Mouse (Mus musculus) MEL (cell line): Measurements from ENCODE around the gene Aplp1. TPM values are rescaled to one million over a fixed set of nuclear protein-coding genes. Genes with fewer than 3 reads are reported as not detected.

Source experiments
- DNase-seq: peaks from one replicate; pipeline ENCODE4 v3.0.0; 2011; ENCODE audit warnings: low read depth, low spot score
- H3K27ac ChIP-seq: 2 replicates; pipeline ENCODE4 v1.5.1; 2012; ENCODE audit warnings: low read depth, mild to moderate bottlenecking, control low read depth, low read length, moderate library complexity; ENCODE audit not compliant: control insufficient read depth
- H3K27me3 ChIP-seq, 2 experiments: fragments of 150-350 bp in 1 of 2; sonication (generic) in 1 of 2; 2 replicates each; pipeline ENCODE4 v1.6.1; 2012; ENCODE audit warnings: low read length in 2 of 2, mild to moderate bottlenecking in 2 of 2, improper control_type of control experiment in 1 of 2, moderate library complexity in 1 of 2; ENCODE audit not compliant: insufficient read depth in 2 of 2, control insufficient read depth in 1 of 2
- H3K36me3 ChIP-seq, 2 experiments: 2 replicates each; pipeline ENCODE4 v1.6.1; 2012 to 2014; ENCODE audit warnings: low read length in 2 of 2, improper control_type of control experiment in 1 of 2, inconsistent platforms in 1 of 2, mild to moderate bottlenecking in 1 of 2; ENCODE audit not compliant: insufficient read depth in 2 of 2, control insufficient read depth in 1 of 2
- H3K4me1 ChIP-seq, 2 experiments: fragments of 150-350 bp in 1 of 2; sonication (generic) in 1 of 2; 2 replicates each; pipeline ENCODE4 v1.6.1; 2012; ENCODE audit warnings: low read length in 2 of 2, improper control_type of control experiment in 1 of 2, mild to moderate bottlenecking in 1 of 2; ENCODE audit not compliant: insufficient read depth in 2 of 2, control insufficient read depth in 1 of 2
- H3K4me3 ChIP-seq, 2 experiments: fragments of 150-350 bp in 1 of 2; sonication (generic) in 1 of 2; 2 replicates each; pipeline ENCODE4 v1.5.1; 2012; ENCODE audit warnings: low read depth in 2 of 2, low read length in 2 of 2, mild to moderate bottlenecking in 2 of 2, moderate library complexity in 2 of 2, control low read depth in 1 of 2, improper control_type of control experiment in 1 of 2; ENCODE audit not compliant: control insufficient read depth in 1 of 2, insufficient read depth in 1 of 2
- H3K79me2 ChIP-seq: 2 replicates; pipeline ENCODE4 v1.6.1; 2012; ENCODE audit warnings: mild to moderate bottlenecking, low read length, moderate library complexity; ENCODE audit not compliant: control insufficient read depth, poor library complexity, insufficient read depth
- H3K9ac ChIP-seq: 2 replicates; pipeline ENCODE4 v1.6.1; 2012; ENCODE audit warnings: low read depth, mild to moderate bottlenecking, control low read depth, low read length, moderate library complexity; ENCODE audit not compliant: control insufficient read depth, poor library complexity, severe bottlenecking
- H3K9me3 ChIP-seq: fragments of 150-350 bp; sonication (generic); replicated peaks from 2 replicates; pipeline ENCODE4 v1.6.1; 2012; ENCODE audit warnings: mild to moderate bottlenecking, low read length, improper control_type of control experiment, moderate library complexity; ENCODE audit not compliant: insufficient read depth
- BHLHE40 ChIP-seq: IDR thresholded peaks from 2 replicates; pipeline ENCODE4 v1.6.1; 2012; ENCODE audit warnings: low read depth, mild to moderate bottlenecking, inconsistent platforms, low read length, improper control_type of control experiment, borderline replicate concordance
- CHD1 ChIP-seq: IDR thresholded peaks from 2 replicates; pipeline ENCODE4 v1.6.1; 2012; ENCODE audit warnings: low read depth, mild to moderate bottlenecking, inconsistent platforms, low read length, improper control_type of control experiment
- CHD2 ChIP-seq: IDR thresholded peaks from 2 replicates; pipeline ENCODE4 v1.6.1; 2011; ENCODE audit warnings: low read length, improper control_type of control experiment
- CTCF ChIP-seq, 3 experiments: IDR thresholded peaks in 2 of 3; conservative IDR thresholded peaks in 1 of 3; 2 replicates each; pipeline ENCODE4 v1.5.1; 2011 to 2012; ENCODE audit warnings: low read length in 3 of 3, low read depth in 2 of 3, mild to moderate bottlenecking in 2 of 3, improper control_type of control experiment in 1 of 3, inconsistent platforms in 1 of 3, mixed read lengths in 1 of 3, moderate library complexity in 1 of 3; ENCODE audit not compliant: control insufficient read depth in 1 of 3, insufficient read depth in 1 of 3, poor library complexity in 1 of 3, severe bottlenecking in 1 of 3
- ELF1 ChIP-seq: IDR thresholded peaks from 2 replicates; pipeline ENCODE4 v1.6.1; 2014; ENCODE audit warnings: low read depth, mild to moderate bottlenecking, inconsistent platforms, low read length, improper control_type of control experiment, moderate library complexity
- JUND ChIP-seq: IDR thresholded peaks from 2 replicates; pipeline ENCODE4 v1.6.1; 2011; ENCODE audit warnings: low read depth, mild to moderate bottlenecking, improper control_type of control experiment, low read length
- MEF2A ChIP-seq: IDR thresholded peaks from 2 replicates; pipeline ENCODE4 v1.6.1; 2014; ENCODE audit warnings: low read depth, mild to moderate bottlenecking, inconsistent platforms, low read length, improper control_type of control experiment; ENCODE audit not compliant: poor library complexity, insufficient replicate concordance, severe bottlenecking; ENCODE audit errors: extremely low read depth
- MXI1 ChIP-seq: IDR thresholded peaks from 2 replicates; pipeline ENCODE4 v1.6.1; 2011; ENCODE audit warnings: mild to moderate bottlenecking, low read depth, low read length, improper control_type of control experiment
- MYC ChIP-seq: IDR thresholded peaks from 2 replicates; pipeline ENCODE4 v1.6.1; 2011; ENCODE audit warnings: low read depth, mild to moderate bottlenecking, low read length, improper control_type of control experiment, moderate library complexity
- NELFE ChIP-seq: IDR thresholded peaks from 2 replicates; pipeline ENCODE4 v1.6.1; 2011; ENCODE audit warnings: low read depth, low read length, improper control_type of control experiment
- POLR2A ChIP-seq, 2 experiments: IDR thresholded peaks; 2 replicates each; pipeline ENCODE4 v1.6.1; 2011 to 2012; ENCODE audit warnings: low read length in 2 of 2, mild to moderate bottlenecking in 2 of 2, control low read depth in 1 of 2, improper control_type of control experiment in 1 of 2, low read depth in 1 of 2, moderate library complexity in 1 of 2; ENCODE audit not compliant: control insufficient read depth in 1 of 2, insufficient read depth in 1 of 2, poor library complexity in 1 of 2
- RAD21 ChIP-seq: IDR thresholded peaks from 2 replicates; pipeline ENCODE4 v1.6.1; 2011; ENCODE audit warnings: mild to moderate bottlenecking, low read depth, low read length, improper control_type of control experiment
- SIN3A ChIP-seq: IDR thresholded peaks from 2 replicates; pipeline ENCODE4 v1.6.1; 2012; ENCODE audit warnings: low read length, improper control_type of control experiment, inconsistent platforms
- SMC3 ChIP-seq: IDR thresholded peaks from 2 replicates; pipeline ENCODE4 v1.6.1; 2011; ENCODE audit warnings: low read depth, low read length, improper control_type of control experiment
- TBP ChIP-seq: IDR thresholded peaks from 2 replicates; pipeline ENCODE4 v1.8.0; 2011; ENCODE audit warnings: low read depth, low read length, improper control_type of control experiment
- UBTF ChIP-seq: IDR thresholded peaks from 2 replicates; pipeline ENCODE4 v1.6.1; 2012; ENCODE audit warnings: low read depth, mild to moderate bottlenecking, inconsistent platforms, low read length, improper control_type of control experiment, moderate library complexity, borderline replicate concordance; ENCODE audit not compliant: insufficient read depth
- USF1 ChIP-seq: IDR thresholded peaks from 2 replicates; pipeline ENCODE4 v1.6.1; 2014; ENCODE audit warnings: low read depth, mild to moderate bottlenecking, inconsistent platforms, low read length, improper control_type of control experiment, moderate library complexity
- ZC3H11A ChIP-seq: IDR thresholded peaks from 2 replicates; pipeline ENCODE4 v1.6.1; 2012; ENCODE audit warnings: low read depth, mild to moderate bottlenecking, inconsistent platforms, low read length, improper control_type of control experiment
- ZNF384 ChIP-seq: IDR thresholded peaks from 2 replicates; pipeline ENCODE4 v1.6.1; 2012; ENCODE audit warnings: low read depth, mild to moderate bottlenecking, inconsistent platforms, low read length, improper control_type of control experiment
- polyA plus RNA-seq, 2 experiments: library from polyadenylated mRNA; stranded (reverse) in 1 of 2; unstranded in 1 of 2; fragments of >175 nt in 1 of 2; fragments of >200 nt in 1 of 2; gene quantifications; 2 replicates each; pipeline versions ENCODE4 v1.2.1 to v1.2.4; 2012; ENCODE audit warnings: low replicate concordance in 2 of 2, low read depth in 1 of 2; ENCODE audit not compliant: insufficient read length in 2 of 2, insufficient read depth in 1 of 2, missing spikeins in 1 of 2
- total RNA-seq: library from RNA; depleted of rRNA; stranded (reverse); fragments of 300-350 nt; gene quantifications from 2 replicates; pipeline ENCODE4 v1.2.3, GENCODE M21; 2012

The Aplp1 gene
- total and polyA plus RNA-seq, 3 experiments, result 1.9 to 7.1 TPM; not detected in 1

DNA sequence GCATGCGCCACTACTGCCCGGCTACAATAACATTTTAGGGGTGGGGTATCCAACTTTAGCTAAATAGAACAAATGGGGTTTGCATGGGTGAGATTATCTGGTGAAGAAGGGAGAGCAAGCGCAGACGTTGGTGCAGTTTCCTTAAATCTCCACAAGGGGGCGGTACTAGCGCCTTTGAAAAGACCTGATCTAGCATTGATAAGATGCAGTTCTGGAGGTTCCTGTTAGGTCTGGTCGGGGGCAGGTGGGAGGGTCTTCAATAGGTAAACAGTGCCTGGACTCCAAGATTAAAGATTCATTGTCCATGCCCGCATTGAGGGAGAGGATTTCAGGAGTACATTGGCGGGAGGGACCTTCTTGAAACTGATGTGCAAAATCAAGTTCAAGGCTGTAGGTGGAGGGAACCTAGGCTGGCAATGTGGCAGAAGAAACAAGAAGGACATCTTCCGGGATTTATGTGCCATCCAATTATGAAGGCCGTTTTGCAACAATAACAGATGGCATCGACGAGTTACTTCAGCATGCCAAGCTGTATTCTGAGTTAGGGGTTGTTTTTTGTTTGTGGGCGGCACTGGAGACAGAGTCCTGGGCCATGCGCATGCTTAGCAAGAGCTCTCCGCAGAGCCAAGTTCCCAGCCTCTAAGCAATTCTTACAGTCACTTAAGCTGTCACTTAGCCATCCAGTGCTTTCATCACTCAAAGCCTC lies 45.1 kb upstream of the Aplp1 start:
- H3K9ac ChIP-seq, result no peak overlapping the region
- no peaks in the 10 kb centered on the region for H3K27me3 ChIP-seq
- TF ChIP-seq CHD1, result no peak
- no peak for TF ChIP-seq ZNF384
- TF ChIP-seq CHD2, result no peak
- no peak for TF ChIP-seq JUND
- TF ChIP-seq BHLHE40, result no peak
- no peak for TF ChIP-seq MYC
- no peak for TF ChIP-seq UBTF
- TF ChIP-seq SMC3, result peak; percentile 71
- TF ChIP-seq NELFE, result no peak
- TF ChIP-seq USF1, result no peak
- no peak for TF ChIP-seq MEF2A
- TF ChIP-seq ZC3H11A, result peak; percentile 52; the same call in 1 of the 2 replicates
- no peak for TF ChIP-seq POLR2A (IDR thresholded peaks at IDR 0.05; ENCODE audit: control insufficient read depth in 1 of 2, insufficient read depth in 1 of 2, low read depth in 1 of 2, low read length in 2 of 2, poor library complexity in 1 of 2)
- peak; percentile 62 for TF ChIP-seq RAD21
- TF ChIP-seq CTCF (IDR thresholded peaks at IDR 0.05 in 2 of 3, conservative IDR thresholded peaks at IDR 0.05 in 1 of 3; ENCODE audit: control insufficient read depth in 1 of 3, insufficient read depth in 1 of 3, low read depth in 2 of 3, low read length in 3 of 3, poor library complexity in 1 of 3, severe bottlenecking in 1 of 3), result peak; percentile 73 to 81 (median 80)
- TF ChIP-seq, all 39 proteins: peak for 4
- DNase-seq, result peak; percentile 72
- Histone ChIP-seq H3K36me3 (no peaks in the 10 kb centered on the region), H3K4me1 (no peaks in the 10 kb centered on the region), H3K79me2 (no peaks in the 10 kb centered on the region), H3K4me3 (no peak overlapping the region), H3K9me3 (no peaks in the 10 kb centered on the region), H3K27ac (no peak overlapping the region)

DNA sequence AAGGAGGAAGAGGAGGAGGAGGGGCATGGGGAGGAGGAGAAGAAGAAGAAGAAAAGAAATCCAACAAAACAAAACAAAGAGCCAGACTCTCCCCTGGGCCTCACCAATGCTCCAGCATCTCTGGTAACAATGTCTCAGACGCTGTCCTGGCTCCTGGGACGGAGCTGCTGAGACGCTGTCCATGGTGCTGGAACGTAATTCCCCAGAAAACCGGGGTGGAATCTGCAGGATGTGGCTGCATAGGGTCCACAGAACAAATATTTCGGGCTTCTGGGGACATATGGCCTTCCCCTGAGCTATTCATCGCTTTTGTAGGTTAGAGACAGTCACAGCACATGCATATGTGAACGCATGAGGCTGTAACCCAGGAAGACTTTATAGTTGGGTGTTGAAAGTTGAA lies 38.9 kb upstream of the Aplp1 start:
- no peaks in the 10 kb centered on the region for H3K36me3 ChIP-seq
- H3K4me1 ChIP-seq, result no peaks in the 10 kb centered on the region
- no peaks in the 10 kb centered on the region for H3K79me2 ChIP-seq
- H3K4me3 ChIP-seq, result no peak overlapping the region
- no peak overlapping the region for H3K27ac ChIP-seq
- H3K27me3 ChIP-seq, result peaks cover 0 to 1% of the 10 kb centered on the region in 2 experiments; a peak in 2 of 4 replicates
- no peak overlapping the region for H3K9ac ChIP-seq
- H3K9me3 ChIP-seq, result no peaks in the 10 kb centered on the region
- DNase-seq, result peak; percentile 56
- TF ChIP-seq MXI1, result no peak
- no peak for TF ChIP-seq ELF1
- no peak for TF ChIP-seq MYC
- no peak for TF ChIP-seq SIN3A
- TF ChIP-seq SMC3, result no peak
- TF ChIP-seq TBP, result no peak
- TF ChIP-seq ZC3H11A, result no peak
